Mouse (Mus musculus): Measurements from ENCODE around the gene Tdrd3.

Tdrd3 gene

GRCm38 (mm10) chr14:87567626-87568446 is 151.4 kb downstream of the Tdrd3 start:
- DNase-seq: no peak

GRCm38 (mm10) chr14:87568447-87568908 is 152.0 kb downstream of the Tdrd3 start:
- DNase-seq: no peak

- no peak for DNase-seq
Measured at GRCm38 (mm10) chr14:87569471-87569870, 153.0 kb downstream of the Tdrd3 start.

GRCm38 (mm10) chr14:87572453-87572852 is 156.0 kb downstream of the Tdrd3 start:
- DNase-seq: no peak

- no peak for DNase-seq
Measured at GRCm38 (mm10) chr14:87582610-87583009, 166.2 kb downstream of the Tdrd3 start.
